In the genomic region with DNA sequence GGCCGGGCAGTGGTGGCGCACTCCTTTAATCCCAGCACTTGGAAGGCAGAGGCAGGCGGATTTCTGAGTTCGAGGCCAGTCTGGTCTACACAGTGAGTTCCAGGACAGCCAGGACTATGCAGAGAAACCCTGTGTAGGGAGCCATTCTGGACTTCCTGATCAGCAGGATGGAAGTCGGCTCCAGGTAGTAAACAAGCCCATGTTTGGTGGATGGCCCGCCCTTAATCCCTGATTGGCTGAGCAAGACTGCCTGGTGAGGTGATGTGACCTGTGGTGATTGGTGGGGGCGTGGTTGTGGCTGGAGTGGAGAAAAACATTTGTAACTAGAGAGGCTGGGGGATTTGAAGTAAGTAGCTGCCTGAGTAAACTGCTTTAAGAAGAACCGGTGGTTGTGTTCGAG, we compare ENCODE assay signal across 1 mouse cellular context. TPM values are rescaled to one million over a fixed set of nuclear protein-coding genes. Genes with fewer than 3 reads are reported as not detected.
"Had no signal": no experiment of that assay in that cellular context is flagged by ENCODE, and none has a peak within 500 bp of the region (broad histone marks: within the 10 kb centered on the region; RNA-seq: fewer than 3 reads in every experiment).

No protein-coding gene starts in this region.

RNA-seq across cellular contexts. Expression of a gene that starts 17.8 kb away (rescaled TPM):
- polyA plus RNA-seq: erythroblast, embryonic 14.5 days had no signal

RNA-seq across cellular contexts. Expression of a gene that starts 24.1 kb away (rescaled TPM):
- polyA plus RNA-seq: erythroblast, embryonic 14.5 days had no signal

RNA-seq across cellular contexts. Expression of a gene that starts 30.5 kb away (rescaled TPM):
- polyA plus RNA-seq: erythroblast, embryonic 14.5 days had no signal
